Mouse (Mus musculus) G1E (cell line): ENCODE data around the gene Phlpp1. TPM values are rescaled to one million over a fixed set of nuclear protein-coding genes. Genes with fewer than 3 reads are reported as not detected.

Source experiments
- ATAC-seq: 2 replicates; pipeline ENCODE4 v1.8.0; 2016; ENCODE audit warnings: mild to moderate bottlenecking; ENCODE audit not compliant: insufficient number of reproducible peaks, poor library complexity, low FRiP score, severe bottlenecking; ENCODE audit errors: extremely low read depth
- DNase-seq: peaks from one replicate; pipeline ENCODE4 v3.0.0; 2012; ENCODE audit warnings: low spot score
- H3K27me3 ChIP-seq: 2 replicates; pipeline ENCODE4 v1.6.1; 2012; ENCODE audit warnings: mild to moderate bottlenecking, low read length, inconsistent platforms; ENCODE audit not compliant: insufficient read depth
- H3K36me3 ChIP-seq: replicated peaks from 2 replicates; pipeline ENCODE3; 2012; ENCODE audit warnings: mild to moderate bottlenecking, inconsistent platforms
- H3K4me1 ChIP-seq: 2 replicates; pipeline ENCODE4 v1.6.1; 2012; ENCODE audit warnings: low read depth, low read length, inconsistent platforms, mixed read lengths; ENCODE audit not compliant: insufficient read depth
- H3K4me3 ChIP-seq: 2 replicates; pipeline ENCODE4 v1.5.1; 2012; ENCODE audit warnings: low read depth, mild to moderate bottlenecking, inconsistent platforms, low read length, moderate library complexity, mixed read lengths
- H3K9me3 ChIP-seq: replicated peaks from 2 replicates; pipeline ENCODE4 v1.6.1; 2012; ENCODE audit warnings: inconsistent platforms
- CTCF ChIP-seq: IDR thresholded peaks from 2 replicates; pipeline ENCODE4 v1.5.1; 2012; ENCODE audit warnings: low read depth, low read length, inconsistent platforms, mixed read lengths
- GATA1 ChIP-seq: IDR thresholded peaks from 2 replicates; pipeline ENCODE4 v1.6.1; 2012; ENCODE audit warnings: borderline replicate concordance, low read length, inconsistent platforms, mixed read lengths
- GATA2 ChIP-seq: IDR thresholded peaks from 2 replicates; pipeline ENCODE4 v1.6.1; 2012; ENCODE audit warnings: low read depth, low read length, inconsistent platforms, borderline replicate concordance
- POLR2AphosphoS5 ChIP-seq: IDR thresholded peaks from 2 replicates; pipeline ENCODE4 v1.6.1; 2012; ENCODE audit warnings: low read depth, low read length, inconsistent platforms; ENCODE audit not compliant: insufficient replicate concordance
- TAL1 ChIP-seq: conservative IDR thresholded peaks from 2 replicates; pipeline ENCODE4 v1.6.1; 2012; ENCODE audit warnings: low read depth, low read length, inconsistent platforms, mixed read lengths
- polyA plus RNA-seq: library from polyadenylated mRNA; stranded (reverse); fragments of >175 nt; gene quantifications from 2 replicates; pipeline ENCODE4 v1.2.3, GENCODE M21; 2012
- total RNA-seq, 2 experiments: library from RNA; stranded (forward) in 1 of 2; stranded (reverse) in 1 of 2; fragments of 200-1000 nt in 1 of 2; fragments of >200 nt in 1 of 2; fragmentation: Nextera tagmentation in 1 of 2; gene quantifications; 2 replicates each; pipeline ENCODE4 v1.2.3; 2014 to 2017

The Phlpp1 gene
- total and polyA plus RNA-seq, 3 experiments = 6.6 to 25.3 (median 9.2) TPM

GRCm38 (mm10) chr1:106407963-106408440 lies 236.4 kb downstream of the Phlpp1 start:
- H3K9me3 ChIP-seq = no peaks in the 10 kb centered on the region
- no peaks in the 10 kb centered on the region for H3K4me1 ChIP-seq
- H3K36me3 ChIP-seq = no peaks in the 10 kb centered on the region
- TF ChIP-seq TAL1 (no peak), GATA2 (no peak), GATA1 (no peak), CTCF (no peak), POLR2AphosphoS5 (no peak)
- ATAC-seq (no peak), DNase-seq (no peak)
- peaks cover 3% of the 10 kb centered on the region; the same call in 1 of the 2 replicates for H3K27me3 ChIP-seq
- no peak overlapping the region for H3K4me3 ChIP-seq

DNA sequence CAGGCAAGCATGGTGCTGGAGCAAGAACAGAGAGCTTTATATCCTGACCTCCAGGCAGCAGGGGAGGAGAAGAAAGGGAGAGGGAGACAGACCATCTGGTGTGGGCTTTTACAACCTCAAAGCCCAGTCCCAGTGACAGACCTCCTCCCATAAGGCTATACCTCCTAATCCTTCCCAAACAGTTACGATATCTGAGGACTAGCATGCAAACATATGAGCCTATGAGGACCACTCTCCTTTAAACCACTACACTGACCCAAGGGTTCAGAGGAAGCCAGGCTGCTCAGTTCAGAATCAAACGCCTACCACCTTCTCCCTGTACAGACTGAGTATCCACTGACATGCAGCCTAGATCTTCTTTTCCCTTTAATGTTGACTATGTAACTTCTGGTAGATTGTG lies 239.3 kb downstream of the Phlpp1 start:
- Histone ChIP-seq H3K9me3 (no peaks in the 10 kb centered on the region), H3K27me3 (no peaks in the 10 kb centered on the region), H3K4me1 (no peaks in the 10 kb centered on the region), H3K36me3 (no peaks in the 10 kb centered on the region), H3K4me3 (no peak overlapping the region)
- TF ChIP-seq CTCF (no peak), GATA1 (no peak), POLR2AphosphoS5 (no peak), TAL1 (no peak), GATA2 (no peak)
- ATAC-seq = no peak
- DNase-seq = no peak

- H3K36me3 ChIP-seq = no peaks in the 10 kb centered on the region
- H3K4me3 ChIP-seq = no peak overlapping the region
- DNase-seq (no peak), ATAC-seq (peak; percentile 70)
- H3K4me1 ChIP-seq = no peaks in the 10 kb centered on the region
- H3K9me3 ChIP-seq = no peaks in the 10 kb centered on the region
- TF ChIP-seq CTCF = peak; percentile 61
- no peak for TF ChIP-seq TAL1
- H3K27me3 ChIP-seq = no peaks in the 10 kb centered on the region
Observed at GRCm38 (mm10) chr1:106425128-106425936, 253.8 kb downstream of the Phlpp1 start.

- Histone ChIP-seq H3K4me1 (no peaks in the 10 kb centered on the region), H3K9me3 (no peaks in the 10 kb centered on the region), H3K27me3 (no peaks in the 10 kb centered on the region), H3K36me3 (no peaks in the 10 kb centered on the region), H3K4me3 (no peak overlapping the region)
- no peak for DNase-seq
- no peak for ATAC-seq
- TF ChIP-seq CTCF (no peak), GATA2 (no peak), GATA1 (no peak), POLR2AphosphoS5 (no peak), TAL1 (no peak)
Observed at GRCm38 (mm10) chr1:106428170-106428569, 256.6 kb downstream of the Phlpp1 start.

DNA sequence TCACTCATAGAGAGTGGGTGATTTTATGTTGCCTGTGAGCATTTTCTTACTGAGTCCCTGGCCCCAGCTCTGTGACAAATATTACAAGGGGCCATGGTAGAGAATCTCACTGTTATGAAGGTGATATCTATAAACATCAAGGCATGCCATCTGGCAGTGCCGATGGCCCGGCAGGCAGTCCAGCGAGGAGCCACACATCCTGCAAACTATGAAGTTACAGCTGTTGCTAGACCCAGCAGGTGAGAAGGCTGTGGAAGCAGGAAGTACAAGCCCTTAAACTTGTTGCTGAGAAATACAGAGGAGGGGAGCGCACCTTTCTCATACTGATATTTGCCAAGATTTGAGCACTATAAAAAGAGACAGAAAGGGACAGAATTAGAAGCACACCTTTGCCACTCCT lies 257.0 kb downstream of the Phlpp1 start:
- Histone ChIP-seq H3K27me3 (no peaks in the 10 kb centered on the region), H3K4me3 (no peak overlapping the region), H3K4me1 (no peaks in the 10 kb centered on the region), H3K36me3 (no peaks in the 10 kb centered on the region), H3K9me3 (no peaks in the 10 kb centered on the region)
- TF ChIP-seq GATA2 = no peak
- no peak for TF ChIP-seq GATA1
- TF ChIP-seq POLR2AphosphoS5 = no peak
- TF ChIP-seq TAL1 = no peak
- TF ChIP-seq CTCF = no peak
- DNase-seq (no peak), ATAC-seq (no peak)

- TF ChIP-seq GATA1 (no peak), POLR2AphosphoS5 (no peak), GATA2 (no peak), CTCF (no peak), TAL1 (no peak)
- Histone ChIP-seq H3K4me3 (no peak overlapping the region), H3K27me3 (no peaks in the 10 kb centered on the region), H3K9me3 (no peaks in the 10 kb centered on the region), H3K36me3 (no peaks in the 10 kb centered on the region), H3K4me1 (no peaks in the 10 kb centered on the region)
- ATAC-seq (no peak), DNase-seq (no peak)
Observed at GRCm38 (mm10) chr1:106433580-106433979, 262.0 kb downstream of the Phlpp1 start.

Other genes starting within 250 kb of the Phlpp1 start
- 36.7 and 44.7 TPM in 2 replicates for gene Zcchc2, start 181.3 kb upstream of the Phlpp1 start, total RNA-seq (2014; fragmentation: Nextera tagmentation)
- 13.4 and 13.7 TPM in 2 replicates for gene Zcchc2, start 181.3 kb upstream of the Phlpp1 start, total RNA-seq (2017)
- 13.0 and 13.7 TPM in 2 replicates for gene Zcchc2, start 181.3 kb upstream of the Phlpp1 start, polyA plus RNA-seq